Mouse (Mus musculus) megakaryocyte, embryonic 14.5 days (primary cell): ENCODE measurements around the gene Ipo11. TPM values are rescaled to one million over a fixed set of nuclear protein-coding genes. Genes with fewer than 3 reads are reported as not detected.

ENCODE experiments used
- H3K27me3 ChIP-seq: replicated peaks from 2 replicates; pipeline ENCODE3; 2012; ENCODE audit warnings: inconsistent platforms
- H3K36me3 ChIP-seq: replicated peaks from 2 replicates; pipeline ENCODE3; 2012; ENCODE audit warnings: low read length, inconsistent platforms, mixed read lengths
- H3K4me1 ChIP-seq: 2 replicates; pipeline ENCODE4 v1.6.1; 2012; ENCODE audit warnings: inconsistent platforms
- H3K4me3 ChIP-seq: replicated peaks from 2 replicates; pipeline ENCODE3; 2012; ENCODE audit warnings: moderate library complexity, mild to moderate bottlenecking, inconsistent platforms
- H3K9me3 ChIP-seq: 2 replicates; pipeline ENCODE4 v1.6.1; 2012; ENCODE audit warnings: inconsistent platforms
- FLI1 ChIP-seq: IDR thresholded peaks from 2 replicates; pipeline ENCODE4 v1.6.1; 2012; ENCODE audit warnings: low read length, inconsistent platforms, mixed read lengths
- GATA1 ChIP-seq: IDR thresholded peaks from 3 replicates; pipeline ENCODE4 v1.6.1; 2012; ENCODE audit warnings: mixed read lengths, low read length, inconsistent platforms, borderline replicate concordance
- polyA plus RNA-seq: library from polyadenylated mRNA; stranded (reverse); fragments of >175 nt; gene quantifications from 2 replicates; pipeline ENCODE4 v1.2.3, GENCODE M21; 2012; ENCODE audit warnings: low replicate concordance; ENCODE audit not compliant: insufficient read depth

Ipo11 gene
- polyA plus RNA-seq, 1 experiment = 72.8 TPM

DNA sequence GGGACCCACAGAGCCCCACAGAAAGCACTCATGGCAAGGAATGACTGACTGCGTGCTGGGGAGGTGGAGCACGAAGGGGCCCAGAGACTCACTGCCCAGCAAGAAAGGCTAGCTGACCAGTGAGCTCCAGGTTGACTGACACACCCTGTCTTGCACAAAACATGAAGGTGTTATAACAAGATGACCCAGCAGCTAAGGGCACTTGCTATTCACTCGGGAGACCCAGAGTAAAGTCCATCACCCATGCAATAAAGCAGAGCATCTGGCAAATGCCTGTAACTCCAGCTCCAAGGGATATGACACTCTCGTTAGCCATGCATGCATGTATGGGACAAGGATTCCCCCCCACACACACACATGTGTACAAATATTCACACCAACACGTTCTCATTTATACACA is 78.0 kb downstream of the Ipo11 start:
- Histone ChIP-seq H3K27me3 (no peaks in the 10 kb centered on the region), H3K9me3 (no peaks in the 10 kb centered on the region), H3K4me1 (peaks cover 17% of the 10 kb centered on the region), H3K36me3 (peaks cover 54% of the 10 kb centered on the region), H3K4me3 (no peak overlapping the region)
- TF ChIP-seq FLI1 (no peak), GATA1 (no peak)

- H3K9me3 ChIP-seq = no peaks in the 10 kb centered on the region
- TF ChIP-seq GATA1 (no peak), FLI1 (no peak)
- no peak overlapping the region for H3K4me3 ChIP-seq
- peaks cover 45% of the 10 kb centered on the region for H3K36me3 ChIP-seq
- no peaks in the 10 kb centered on the region for H3K27me3 ChIP-seq
- H3K4me1 ChIP-seq = peaks cover 23% of the 10 kb centered on the region
Measured at GRCm38 (mm10) chr13:106856556-106856955, 80.2 kb downstream of the Ipo11 start.

- no peak for TF ChIP-seq GATA1
- Histone ChIP-seq H3K4me1 (peaks cover 42% of the 10 kb centered on the region), H3K27me3 (no peaks in the 10 kb centered on the region), H3K9me3 (no peaks in the 10 kb centered on the region), H3K4me3 (no peak overlapping the region), H3K36me3 (peaks cover 14% of the 10 kb centered on the region)
Measured at GRCm38 (mm10) chr13:106847534-106847933, 89.2 kb downstream of the Ipo11 start.

- Histone ChIP-seq H3K27me3 (no peaks in the 10 kb centered on the region), H3K4me1 (peaks cover 52% of the 10 kb centered on the region), H3K9me3 (no peaks in the 10 kb centered on the region), H3K36me3 (peaks cover 20% of the 10 kb centered on the region), H3K4me3 (peak overlapping the region; percentile 62)
- peak; percentile 24; the same call in 1 of the 3 replicates for TF ChIP-seq GATA1
- no peak for TF ChIP-seq FLI1
Measured at GRCm38 (mm10) chr13:106844928-106845327, 91.8 kb downstream of the Ipo11 start.

DNA sequence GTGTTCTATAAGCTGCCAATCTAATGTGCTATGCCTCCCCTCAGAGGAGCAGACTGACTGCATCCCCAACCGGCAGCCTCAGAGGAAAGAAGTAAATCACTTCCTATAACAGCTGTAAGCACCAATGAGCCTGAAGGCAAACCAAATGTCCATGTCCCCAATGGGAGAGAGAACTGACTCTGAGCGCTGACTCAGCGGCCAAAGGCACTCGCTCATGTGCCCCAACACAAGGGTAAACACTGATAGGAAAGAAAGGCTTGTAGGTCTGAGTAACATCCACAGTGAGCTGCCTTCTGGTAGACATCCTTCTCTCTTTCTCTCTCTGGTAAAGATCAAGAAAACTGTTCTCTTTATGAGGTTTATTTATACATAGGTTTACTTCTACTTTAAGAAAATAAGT is 94.2 kb downstream of the Ipo11 start:
- TF ChIP-seq FLI1 (no peak), GATA1 (no peak)
- no peaks in the 10 kb centered on the region for H3K9me3 ChIP-seq
- no peaks in the 10 kb centered on the region for H3K27me3 ChIP-seq
- peaks cover 17% of the 10 kb centered on the region for H3K36me3 ChIP-seq
- H3K4me3 ChIP-seq = peak overlapping the region; percentile 12
- peaks cover 68% of the 10 kb centered on the region for H3K4me1 ChIP-seq

- H3K27me3 ChIP-seq = no peaks in the 10 kb centered on the region
Measured at GRCm38 (mm10) chr13:106838778-106839177, 98.0 kb downstream of the Ipo11 start.

GRCm38 (mm10) chr13:106836527-106836879 is 100.3 kb downstream of the Ipo11 start:
- no peak for TF ChIP-seq GATA1
- TF ChIP-seq FLI1 = no peak
- H3K27me3 ChIP-seq = no peaks in the 10 kb centered on the region
- peaks cover 36% of the 10 kb centered on the region for H3K36me3 ChIP-seq
- H3K9me3 ChIP-seq = no peaks in the 10 kb centered on the region
- H3K4me1 ChIP-seq = peaks cover 61% of the 10 kb centered on the region
- H3K4me3 ChIP-seq = peak overlapping the region; percentile 91

More at GRCm38 (mm10) chr13:106838778-106839177, 98.0 kb downstream of the Ipo11 start:
- TF ChIP-seq GATA1 (no peak), FLI1 (no peak)
- H3K9me3 ChIP-seq = no peaks in the 10 kb centered on the region
- H3K4me1 ChIP-seq = peaks cover 66% of the 10 kb centered on the region
- peak overlapping the region; percentile 73 for H3K4me3 ChIP-seq
- peaks cover 22% of the 10 kb centered on the region for H3K36me3 ChIP-seq

- H3K27me3 ChIP-seq = no peaks in the 10 kb centered on the region
- peaks cover 59% of the 10 kb centered on the region for H3K4me1 ChIP-seq
- no peak for TF ChIP-seq FLI1
- no peak for TF ChIP-seq GATA1
- peak overlapping the region; percentile 91 for H3K4me3 ChIP-seq
- H3K9me3 ChIP-seq = no peaks in the 10 kb centered on the region
- H3K36me3 ChIP-seq = peaks cover 37% of the 10 kb centered on the region
Measured at GRCm38 (mm10) chr13:106835844-106836526, 100.8 kb downstream of the Ipo11 start.

DNA sequence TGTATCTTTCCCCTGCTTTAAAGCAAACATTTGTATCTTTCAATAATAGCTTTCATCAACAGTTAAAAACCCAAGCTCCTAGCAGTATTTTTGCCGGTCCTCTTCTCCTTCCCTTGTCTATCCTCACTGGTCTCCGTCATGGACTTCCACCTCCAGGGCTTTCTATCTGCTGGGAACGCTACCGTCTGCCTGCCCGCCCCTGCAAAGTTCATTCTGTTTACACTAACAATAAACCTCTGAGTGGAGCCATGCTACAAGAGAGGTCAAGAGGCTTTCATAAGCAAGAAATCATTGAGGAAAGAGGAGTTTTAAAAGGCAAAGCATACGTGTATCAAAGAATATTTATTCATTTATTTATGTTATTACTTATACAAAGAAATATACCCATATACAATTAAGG is 106.7 kb downstream of the Ipo11 start:
- H3K36me3 ChIP-seq = peaks cover 73% of the 10 kb centered on the region
- H3K9me3 ChIP-seq = no peaks in the 10 kb centered on the region
- H3K4me1 ChIP-seq = peaks cover 77% of the 10 kb centered on the region
- no peaks in the 10 kb centered on the region for H3K27me3 ChIP-seq
- H3K4me3 ChIP-seq = no peak overlapping the region
- no peak for TF ChIP-seq FLI1
- TF ChIP-seq GATA1 = no peak

DNA sequence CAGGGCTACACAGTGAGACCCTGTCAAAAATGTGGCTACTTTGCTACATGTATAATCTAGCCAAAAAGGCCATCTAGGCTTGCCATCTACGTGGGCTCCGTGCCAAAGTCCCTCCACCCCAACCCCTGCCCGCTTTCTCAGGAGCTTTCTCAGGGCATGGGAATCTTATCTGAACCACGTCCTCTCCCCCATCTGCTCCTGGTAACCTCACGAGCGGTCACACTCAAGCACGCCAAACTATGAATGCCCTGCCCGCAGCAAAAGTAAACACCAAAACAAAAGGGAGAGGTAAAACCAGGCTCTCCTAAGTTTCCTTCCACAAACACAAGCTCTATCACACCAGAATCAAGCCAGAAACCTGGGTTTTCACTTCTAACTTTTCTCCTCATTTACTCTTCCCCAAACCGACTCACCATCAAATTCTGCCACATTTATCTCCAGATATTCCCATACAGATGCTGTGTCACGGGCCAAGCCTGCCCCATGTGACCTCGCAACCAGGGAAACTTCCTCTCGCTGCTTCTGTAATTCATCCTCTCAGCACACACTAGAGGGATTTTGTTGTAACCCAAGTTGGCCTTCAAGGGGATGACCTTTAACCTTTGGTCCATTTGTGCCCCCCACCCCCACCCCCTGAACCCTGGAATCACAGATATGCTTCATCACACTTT is 107.3 kb downstream of the Ipo11 start:
- H3K4me3 ChIP-seq = peak overlapping the region; percentile 59
- TF ChIP-seq FLI1 (no peak), GATA1 (no peak)
- peaks cover 81% of the 10 kb centered on the region for H3K4me1 ChIP-seq
- H3K36me3 ChIP-seq = peaks cover 74% of the 10 kb centered on the region
- H3K9me3 ChIP-seq = no peaks in the 10 kb centered on the region
- H3K27me3 ChIP-seq = no peaks in the 10 kb centered on the region
